Comparison of ENCODE assay signal across 32 mouse cellular contexts in genomic region chr12:40891168-40891567, GRCm38 (mm10).
DNase-seq lines count a peak whose midpoint lies in the region; ATAC-seq and TF ChIP-seq lines count a peak whose summit lies in the region.
"Had no signal": no experiment of that assay in that cellular context is flagged by ENCODE, and none has a peak within 500 bp of the region (broad histone marks: within the 10 kb centered on the region; RNA-seq: fewer than 3 reads in every experiment).

No protein-coding gene starts in this region.

- no peak for TF ChIP-seq CTCF in liver, embryonic 14.5 days (IDR thresholded peaks at IDR 0.05; ENCODE audit: low read depth)
- no peak for TF ChIP-seq CTCF in liver, postnatal 0 days (IDR thresholded peaks at IDR 0.05; ENCODE audit: low read depth)

- no peak overlapping the region for H3K4me2 ChIP-seq in liver, embryonic 11.5 days
- H3K4me2 ChIP-seq in liver, embryonic 14.5 days (ENCODE audit: low read depth), result peak overlapping the region; percentile 28
- H3K4me2 ChIP-seq in liver, postnatal 0 days (ENCODE audit: low read depth, low read length), result no peak overlapping the region
- H3K4me2 ChIP-seq: embryonic facial prominence, embryonic 12.5 days; embryonic facial prominence, embryonic 15.5 days; forebrain, embryonic 13.5 days; heart, embryonic 12.5 days; heart, embryonic 15.5 days; hindbrain, embryonic 13.5 days had no signal

- peaks cover 22% of the 10 kb centered on the region for H3K4me1 ChIP-seq in liver, embryonic 11.5 days (replicated peaks; ENCODE audit: control insufficient read depth, insufficient read depth, low read length)
- H3K4me1 ChIP-seq in liver, embryonic 14.5 days (replicated peaks; ENCODE audit: control insufficient read depth in 2 of 2, insufficient read depth in 2 of 2, low read length in 1 of 2), result peaks cover 56 to 60% of the 10 kb centered on the region in 2 experiments
- H3K4me1 ChIP-seq in liver, postnatal 0 days (ENCODE audit: insufficient read depth), result peaks cover 12% of the 10 kb centered on the region
- H3K4me1 ChIP-seq in limb, embryonic 10.5 days, result peaks cover 3% of the 10 kb centered on the region; the same call in 1 of the 2 replicates
- H3K4me1 ChIP-seq: embryonic facial prominence, embryonic 12.5 days; embryonic facial prominence, embryonic 15.5 days; forebrain, embryonic 13.5 days; heart, embryonic 15.5 days; hindbrain, embryonic 13.5 days had no signal

- TF ChIP-seq EP300 in liver, embryonic 14.5 days (IDR thresholded peaks at IDR 0.05; ENCODE audit: low read depth), result peak; percentile 77
- TF ChIP-seq EP300 in liver, postnatal 0 days (IDR thresholded peaks at IDR 0.05; ENCODE audit: low read depth), result peak; percentile 87; the same call in 1 of the 2 replicates

- H3K27ac ChIP-seq in liver, embryonic 11.5 days (ENCODE audit: low read depth, low read length), result no peak overlapping the region
- H3K27ac ChIP-seq in liver, embryonic 14.5 days, result peak overlapping the region; percentile 70
- no peak overlapping the region for H3K27ac ChIP-seq in liver, postnatal 0 days (ENCODE audit: low read depth)
- H3K27ac ChIP-seq in limb, embryonic 10.5 days, result no peak overlapping the region
- H3K27ac ChIP-seq: embryonic facial prominence, embryonic 12.5 days; embryonic facial prominence, embryonic 15.5 days; forebrain, embryonic 10.5 days; forebrain, embryonic 13.5 days; heart, embryonic 15.5 days; hindbrain, embryonic 10.5 days; hindbrain, embryonic 13.5 days had no signal

- H3K27me3 ChIP-seq in liver, embryonic 11.5 days (replicated peaks; ENCODE audit: control insufficient read depth, insufficient read depth, low read length), result no peaks in the 10 kb centered on the region
- H3K27me3 ChIP-seq in liver, embryonic 14.5 days (ENCODE audit: control insufficient read depth, insufficient read depth, low read length), result no peaks in the 10 kb centered on the region
- H3K27me3 ChIP-seq in liver, postnatal 0 days (ENCODE audit: insufficient read depth, low read length), result no peaks in the 10 kb centered on the region
- no peaks in the 10 kb centered on the region for H3K27me3 ChIP-seq in limb, embryonic 10.5 days (ENCODE audit: low read depth, poor library complexity, severe bottlenecking)
- H3K27me3 ChIP-seq: CH12.LX; embryonic facial prominence, embryonic 12.5 days; embryonic facial prominence, embryonic 15.5 days; forebrain, embryonic 13.5 days; heart, embryonic 12.5 days; heart, embryonic 15.5 days; hindbrain, embryonic 13.5 days; Patski had no signal

- ATAC-seq in liver, embryonic 11.5 days (replicated peaks; ENCODE audit: low FRiP score), result 0 out of 2 replicates have a peak, but pooled peaks have one; percentile 35
- ATAC-seq in erythroid progenitor cell, adult 5-6 weeks (replicated peaks; ENCODE audit: low FRiP score, poor library complexity, severe bottlenecking), result peak; percentile 55
- ATAC-seq in liver, embryonic 14.5 days (ENCODE audit: insufficient read depth), result peak; percentile 12; the same call in 1 of the 2 replicates
- peak; percentile 26; the same call in 1 of the 2 replicates for ATAC-seq in liver, postnatal 0 days
- ATAC-seq: forebrain, embryonic 13.5 days; forebrain, embryonic 16.5 days; hindbrain, embryonic 16.5 days; Patski had no signal

- DNase-seq in liver, embryonic 11.5 days (ENCODE audit: low spot score), result no peak
- DNase-seq in liver, result no peak
- DNase-seq in liver, embryonic 14.5 days (ENCODE audit: low read depth in 3 of 3, low spot score in 3 of 3), result peak; percentile 41 to 65 (median 55)
- no peak for DNase-seq in liver, postnatal 0 days
- no peak for DNase-seq in kidney, adult 11 months
- no peak for DNase-seq in thymus, postnatal 0 days (ENCODE audit: low spot score)
- no peak for DNase-seq in limb, embryonic 10.5 days (ENCODE audit: low spot score)
- DNase-seq: adrenal gland, postnatal 10 days; adrenal gland, postnatal 36 days; B cell, adult 2 months; cerebellum, adult 18-20 months; cerebellum, adult 9-10 months; cerebellum, postnatal 14 days; gastrocnemius, postnatal 10 days; gastrocnemius, postnatal 36 days; heart, postnatal 10 days; heart, postnatal 36 days had no signal

- no peak overlapping the region for H3K4me3 ChIP-seq in liver, embryonic 11.5 days (ENCODE audit: low read depth, low read length)
- H3K4me3 ChIP-seq in liver, embryonic 14.5 days (ENCODE audit: insufficient read depth in 1 of 2, low read depth in 2 of 2, low read length in 2 of 2), result no peak overlapping the region
- H3K4me3 ChIP-seq in liver, postnatal 0 days (ENCODE audit: low read depth, low read length), result no peak overlapping the region
- no peak overlapping the region for H3K4me3 ChIP-seq in limb, embryonic 10.5 days
- H3K4me3 ChIP-seq: embryonic facial prominence, embryonic 12.5 days; embryonic facial prominence, embryonic 15.5 days; erythroblast, embryonic 14.5 days; forebrain, embryonic 10.5 days; forebrain, embryonic 13.5 days; heart, embryonic 12.5 days; heart, embryonic 15.5 days; hindbrain, embryonic 10.5 days; hindbrain, embryonic 13.5 days had no signal

- H3K9me3 ChIP-seq in liver, embryonic 11.5 days (ENCODE audit: control insufficient read depth, low read length), result no peaks in the 10 kb centered on the region
- H3K9me3 ChIP-seq in liver, embryonic 14.5 days (ENCODE audit: control insufficient read depth, low read length), result no peaks in the 10 kb centered on the region
- H3K9me3 ChIP-seq in liver, postnatal 0 days (ENCODE audit: low read length), result no peaks in the 10 kb centered on the region
- no peaks in the 10 kb centered on the region for H3K9me3 ChIP-seq in limb, embryonic 10.5 days (replicated peaks)
- H3K9me3 ChIP-seq: embryonic facial prominence, embryonic 12.5 days; embryonic facial prominence, embryonic 15.5 days; forebrain, embryonic 10.5 days; forebrain, embryonic 13.5 days; heart, embryonic 12.5 days; heart, embryonic 15.5 days; hindbrain, embryonic 10.5 days; hindbrain, embryonic 13.5 days had no signal

- H3K36me3 ChIP-seq in liver, embryonic 11.5 days (ENCODE audit: control insufficient read depth, insufficient read depth, low read length), result no peaks in the 10 kb centered on the region
- H3K36me3 ChIP-seq in liver, embryonic 14.5 days (replicated peaks; ENCODE audit: control insufficient read depth, insufficient read depth, low read depth), result no peaks in the 10 kb centered on the region
- no peaks in the 10 kb centered on the region for H3K36me3 ChIP-seq in liver, postnatal 0 days (replicated peaks; ENCODE audit: insufficient read depth, low read length)
- H3K36me3 ChIP-seq in limb, embryonic 10.5 days, result no peaks in the 10 kb centered on the region
- H3K36me3 ChIP-seq: embryonic facial prominence, embryonic 12.5 days; embryonic facial prominence, embryonic 15.5 days; forebrain, embryonic 10.5 days; G1E; heart, embryonic 12.5 days; heart, embryonic 15.5 days; hindbrain, embryonic 10.5 days; hindbrain, embryonic 13.5 days had no signal

- H3K9ac ChIP-seq in liver, embryonic 11.5 days (ENCODE audit: low read depth, low read length), result no peak overlapping the region
- H3K9ac ChIP-seq in liver, embryonic 14.5 days (replicated peaks), result no peak overlapping the region
- H3K9ac ChIP-seq in liver, postnatal 0 days (replicated peaks), result no peak overlapping the region
- H3K9ac ChIP-seq: embryonic facial prominence, embryonic 12.5 days; embryonic facial prominence, embryonic 15.5 days; forebrain, embryonic 13.5 days; heart, embryonic 12.5 days; heart, embryonic 15.5 days; hindbrain, embryonic 13.5 days had no signal

Comparison
In these comparisons a context has a peak if more than half of its experiments do, and no peak if none do; other contexts are left out.
1. DNase-seq: peak in liver, embryonic 14.5 days (3 of 3); none in liver, embryonic 11.5 days (single experiment), liver (single experiment), liver, postnatal 0 days (single experiment), kidney, adult 11 months (single experiment), thymus, postnatal 0 days (single experiment) and limb, embryonic 10.5 days (single experiment).
2. Peak in every context shown above with its lines, with median percentiles within 50 percentile points of each other: ATAC-seq.